Mouse (Mus musculus): ENCODE data around the gene Mapk9.

Gene Mapk9

GRCm38 (mm10) chr11:49840666-49841065 is 5.9 kb upstream of the Mapk9 start:
- no peak for DNase-seq (ENCODE audit: low spot score)

GRCm38 (mm10) chr11:49841886-49842285 is 4.7 kb upstream of the Mapk9 start:
- DNase-seq (ENCODE audit: low spot score): no peak

- no peak for DNase-seq (ENCODE audit: low spot score)
Measured at GRCm38 (mm10) chr11:49842718-49843117, 3.8 kb upstream of the Mapk9 start.

GRCm38 (mm10) chr11:49844311-49844710 is 2.2 kb upstream of the Mapk9 start:
- no peak for DNase-seq (ENCODE audit: low spot score)

- peak; percentile 80 for DNase-seq (ENCODE audit: low spot score)
Measured at GRCm38 (mm10) chr11:49844969-49845368, 1.6 kb upstream of the Mapk9 start.

- peak; percentile 54 for DNase-seq (ENCODE audit: low spot score)
Measured at GRCm38 (mm10) chr11:49845958-49846357, 593 bp upstream of the Mapk9 start.

- no peak for DNase-seq (ENCODE audit: low spot score)
Measured at GRCm38 (mm10) chr11:49847071-49847810, 690 bp downstream of the Mapk9 start.

- no peak for DNase-seq (ENCODE audit: low spot score)
Measured at GRCm38 (mm10) chr11:49847811-49848078, 1.2 kb downstream of the Mapk9 start.

- peak; percentile 49 for DNase-seq (ENCODE audit: low spot score)
Measured at GRCm38 (mm10) chr11:49848080-49848815, 1.7 kb downstream of the Mapk9 start.

GRCm38 (mm10) chr11:49850331-49850730 is 3.8 kb downstream of the Mapk9 start:
- DNase-seq (ENCODE audit: low spot score): no peak

- DNase-seq (ENCODE audit: low spot score): no peak
Measured at GRCm38 (mm10) chr11:49855144-49855543, 8.6 kb downstream of the Mapk9 start.

- no peak for DNase-seq (ENCODE audit: low spot score)
Measured at GRCm38 (mm10) chr11:49861139-49861538, 14.6 kb downstream of the Mapk9 start.

GRCm38 (mm10) chr11:49863926-49864325 is 17.4 kb downstream of the Mapk9 start:
- no peak for DNase-seq (ENCODE audit: low spot score)

- no peak for DNase-seq (ENCODE audit: low spot score)
Measured at GRCm38 (mm10) chr11:49867320-49867719, 20.8 kb downstream of the Mapk9 start.

GRCm38 (mm10) chr11:49869762-49870161 is 23.2 kb downstream of the Mapk9 start:
- DNase-seq (ENCODE audit: low spot score): peak; percentile 58

- DNase-seq (ENCODE audit: low spot score): no peak
Measured at GRCm38 (mm10) chr11:49871914-49872313, 25.4 kb downstream of the Mapk9 start.

- DNase-seq (ENCODE audit: low spot score): no peak
Measured at GRCm38 (mm10) chr11:49872779-49873178, 26.2 kb downstream of the Mapk9 start.

GRCm38 (mm10) chr11:49876948-49877817 is 30.6 kb downstream of the Mapk9 start:
- DNase-seq (ENCODE audit: low spot score): no peak

- no peak for DNase-seq (ENCODE audit: low spot score)
Measured at GRCm38 (mm10) chr11:49879950-49880642, 33.5 kb downstream of the Mapk9 start.

- DNase-seq (ENCODE audit: low spot score): no peak
Measured at GRCm38 (mm10) chr11:49883394-49883793, 36.8 kb downstream of the Mapk9 start.

GRCm38 (mm10) chr11:49888469-49888868 is 41.9 kb downstream of the Mapk9 start:
- DNase-seq (ENCODE audit: low spot score): peak; percentile 27

GRCm38 (mm10) chr11:49891993-49892392 is 45.4 kb downstream of the Mapk9 start:
- DNase-seq (ENCODE audit: low spot score): no peak

Measured in testis, postnatal 10 days (tissue).